Mouse (Mus musculus) midbrain, embryonic 16.5 days (tissue): Measurements from ENCODE around the gene Olfr146. TPM values are rescaled to one million over a fixed set of nuclear protein-coding genes. Genes with fewer than 3 reads are reported as not detected.

Source experiments
- ATAC-seq: fragments of 200-750 bp; cut with Nextera tagmentation; 2 replicates; pipeline ENCODE4 v1.8.0; 2017; ENCODE audit warnings: moderate TSS enrichment
- H3K27ac ChIP-seq: fragments of 300-500 bp; sonication (generic); 2 replicates; pipeline ENCODE4 v1.5.1; 2014; ENCODE audit warnings: mild to moderate bottlenecking, low read length, mixed read lengths
- H3K27me3 ChIP-seq: fragments of 300-500 bp; sonication (generic); 2 replicates; pipeline ENCODE4 v1.6.1; 2014; ENCODE audit warnings: low read depth, low read length, mixed read lengths; ENCODE audit not compliant: control insufficient read depth, insufficient read depth
- H3K36me3 ChIP-seq: fragments of 300-500 bp; sonication (generic); 2 replicates; pipeline ENCODE4 v1.6.1; 2014; ENCODE audit warnings: mild to moderate bottlenecking, low read length, moderate library complexity, mixed read lengths; ENCODE audit not compliant: control insufficient read depth, insufficient read depth
- H3K4me1 ChIP-seq: fragments of 300-500 bp; sonication (generic); 2 replicates; pipeline ENCODE4 v1.6.1; 2014; ENCODE audit warnings: mild to moderate bottlenecking, low read length, mixed read lengths; ENCODE audit not compliant: control insufficient read depth, insufficient read depth
- H3K4me2 ChIP-seq: fragments of 300-500 bp; sonication (generic); 2 replicates; pipeline ENCODE4 v1.6.1; 2014; ENCODE audit warnings: mild to moderate bottlenecking, low read length, mixed read lengths
- H3K4me3 ChIP-seq: fragments of 300-500 bp; sonication (generic); 2 replicates; pipeline ENCODE4 v1.5.1; 2014; ENCODE audit warnings: low read depth, mild to moderate bottlenecking, low read length, moderate library complexity, mixed read lengths
- H3K9ac ChIP-seq: fragments of 300-500 bp; sonication (generic); 2 replicates; pipeline ENCODE4 v1.6.1; 2014; ENCODE audit warnings: low read depth, low read length, mixed read lengths
- H3K9me3 ChIP-seq: fragments of 300-500 bp; sonication (generic); replicated peaks from 2 replicates; pipeline ENCODE4 v1.6.1; 2014; ENCODE audit warnings: mild to moderate bottlenecking, low read length, mixed read lengths; ENCODE audit not compliant: control insufficient read depth, poor library complexity, severe bottlenecking
- WGBS: fragments of 180-500 bp; shearing (Covaris S2); extraction: QIAGEN DNeasy Blood & Tissue Kit; methylation state at CpG from one replicate; pipeline ENCODE4 v1.1.7; 2014; 5-methylcytosine and 5-hydroxymethylcytosine counted together
- microRNA-seq: library from miRNA; unstranded; fragments of <30 nt; microRNA quantifications from one replicate; pipeline ENCODE4, GENCODE M21; 2017
- polyA plus RNA-seq: library from polyadenylated mRNA; unstranded; fragments of >200 nt; fragmentation: Nextera tagmentation; extraction: Ambion mirVana; gene quantifications from 2 replicates; pipeline ENCODE4 v1.2.1, GENCODE M21; 2015

Olfr146 gene
- polyA plus RNA-seq, result not detected in 2 replicates

DNA sequence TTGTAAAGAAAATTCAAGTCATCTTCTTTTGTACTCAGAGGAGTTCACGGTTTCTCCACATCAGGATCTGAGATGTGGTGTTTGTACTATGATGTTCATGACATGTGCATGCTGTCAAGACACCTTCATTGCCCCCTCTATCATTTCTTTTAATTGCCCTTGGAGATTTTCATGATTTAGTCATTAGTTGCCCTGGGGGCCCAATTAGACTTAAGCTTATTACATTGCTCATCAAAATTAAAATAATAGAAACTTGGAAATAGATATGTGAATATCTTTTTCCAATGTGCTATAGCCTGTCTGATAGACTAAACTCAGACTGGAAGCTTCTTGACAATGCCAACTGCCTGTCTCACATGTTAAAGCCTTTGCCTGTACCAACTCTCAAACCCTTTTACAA lies at the start of gene Olfr146:
Olfr146 (minus strand) TSS at position 101 of the 400 bp plus-strand sequence.
- 78% methylated on average over 1 of the region's 1 CpGs for WGBS
- Histone ChIP-seq H3K9ac (no peak within 1 kb of the TSS), H3K27ac (no peak within 1 kb of the TSS), H3K36me3 (no peaks in the 10 kb centered on the region), H3K9me3 (no peaks in the 10 kb centered on the region), H3K4me3 (no peak within 1 kb of the TSS), H3K27me3 (no peaks in the 10 kb centered on the region), H3K4me1 (no peaks in the 10 kb centered on the region), H3K4me2 (no peak within 1 kb of the TSS)
- ATAC-seq, result no peak

GRCm38 (mm10) chr9:39064851-39065250 lies 41.7 kb upstream of the Olfr146 start, which contains the start of gene Olfr937:
Olfr937 (minus strand) TSS chr9:39064951.
- H3K4me3 ChIP-seq, result no peak within 1 kb of the TSS
- no peaks in the 10 kb centered on the region for H3K27me3 ChIP-seq
- no peak within 1 kb of the TSS for H3K9ac ChIP-seq
- no peak within 1 kb of the TSS for H3K4me2 ChIP-seq
- no peak for ATAC-seq
- H3K4me1 ChIP-seq, result no peaks in the 10 kb centered on the region
- WGBS, result 90% methylated on average over 1 of the region's 1 CpGs
- no peaks in the 10 kb centered on the region for H3K9me3 ChIP-seq
- no peak within 1 kb of the TSS for H3K27ac ChIP-seq
- no peaks in the 10 kb centered on the region for H3K36me3 ChIP-seq

- H3K4me1 ChIP-seq, result no peaks in the 10 kb centered on the region
- no peaks in the 10 kb centered on the region for H3K9me3 ChIP-seq
- no peak within 1 kb of the TSS for H3K9ac ChIP-seq
- H3K36me3 ChIP-seq, result no peaks in the 10 kb centered on the region
- 82% methylated on average over 2 of the region's 2 CpGs for WGBS
- H3K4me2 ChIP-seq, result no peak within 1 kb of the TSS
- H3K4me3 ChIP-seq, result no peak within 1 kb of the TSS
- no peaks in the 10 kb centered on the region for H3K27me3 ChIP-seq
- ATAC-seq, result no peak
- H3K27ac ChIP-seq, result no peak within 1 kb of the TSS
Observed at GRCm38 (mm10) chr9:38999583-38999982, 23.6 kb downstream of the Olfr146 start, which contains the start of gene Olfr935. Olfr935 (minus strand) TSS chr9:38999683.

- no peaks in the 10 kb centered on the region for H3K9me3 ChIP-seq
- ATAC-seq, result no peak
- no peaks in the 10 kb centered on the region for H3K4me1 ChIP-seq
- no peak within 1 kb of the TSS for H3K4me3 ChIP-seq
- no peak within 1 kb of the TSS for H3K9ac ChIP-seq
- no peak within 1 kb of the TSS for H3K4me2 ChIP-seq
- no peaks in the 10 kb centered on the region for H3K27me3 ChIP-seq
- 96% methylated on average over 2 of the region's 2 CpGs for WGBS
- no peak within 1 kb of the TSS for H3K27ac ChIP-seq
- H3K36me3 ChIP-seq, result no peaks in the 10 kb centered on the region
Observed at GRCm38 (mm10) chr9:38988215-38988614, 35.0 kb downstream of the Olfr146 start, which contains the start of gene Olfr934. Olfr934 (minus strand) TSS chr9:38988315.

- Histone ChIP-seq H3K27me3 (no peaks in the 10 kb centered on the region), H3K4me2 (no peak within 1 kb of the TSS), H3K9ac (no peak within 1 kb of the TSS), H3K27ac (no peak within 1 kb of the TSS), H3K4me1 (no peaks in the 10 kb centered on the region), H3K36me3 (no peaks in the 10 kb centered on the region), H3K4me3 (no peak within 1 kb of the TSS), H3K9me3 (no peaks in the 10 kb centered on the region)
- 86% methylated on average over 4 of the region's 4 CpGs for WGBS
- ATAC-seq, result no peak
Observed at GRCm38 (mm10) chr9:38972013-38972412, 51.2 kb downstream of the Olfr146 start, which contains the start of gene Olfr933. Olfr933 (plus strand) TSS chr9:38972313.

Small RNA genes lying within 50 kb of the gene (microRNA-seq; reads per million reads assigned to microRNA genes)
- gene Gm25529, result not detected

Other genes with a start within 250 kb of the Olfr146 start
- not detected in 2 replicates for gene Olfr922, start 208.8 kb downstream of the Olfr146 start, polyA plus RNA-seq
- gene Olfr923, start 196.8 kb downstream of the Olfr146 start, polyA plus RNA-seq, result not detected in 2 replicates
- not detected in 2 replicates for gene Olfr924, start 178.9 kb downstream of the Olfr146 start, polyA plus RNA-seq
- not detected in 2 replicates for gene Olfr26, start 168.3 kb downstream of the Olfr146 start, polyA plus RNA-seq
- gene Olfr926, start 146.3 kb downstream of the Olfr146 start, polyA plus RNA-seq, result not detected in 2 replicates
- not detected in 2 replicates for gene Olfr930, start 93.6 kb downstream of the Olfr146 start, polyA plus RNA-seq
- not detected in 2 replicates for gene Olfr933, start 51.1 kb downstream of the Olfr146 start, polyA plus RNA-seq
- not detected in 2 replicates for gene Olfr934, start 35.1 kb downstream of the Olfr146 start, polyA plus RNA-seq
- not detected in 2 replicates for gene Olfr935, start 23.7 kb downstream of the Olfr146 start, polyA plus RNA-seq
- gene Olfr937, start 41.6 kb upstream of the Olfr146 start, polyA plus RNA-seq, result not detected in 2 replicates
- not detected in 2 replicates for gene Olfr938, start 55.5 kb upstream of the Olfr146 start, polyA plus RNA-seq
- not detected in 2 replicates for gene Olfr27, start 104.8 kb upstream of the Olfr146 start, polyA plus RNA-seq
- not detected in 2 replicates for gene Olfr943, start 142.9 kb upstream of the Olfr146 start, polyA plus RNA-seq
- gene Olfr944, start 178.5 kb upstream of the Olfr146 start, polyA plus RNA-seq, result not detected in 2 replicates
- gene Olfr1537, start 226.6 kb upstream of the Olfr146 start, polyA plus RNA-seq, result not detected in 2 replicates